Mouse (Mus musculus): ENCODE measurements around the gene Msh5.

Gene Msh5

GRCm38 (mm10) chr17:35070556-35071229 is 24.1 kb upstream of the Msh5 start:
- DNase-seq (ENCODE audit: low spot score in 2 of 2) = no peak

- DNase-seq (ENCODE audit: low spot score in 2 of 2) = no peak
These were observed 21.8 kb upstream of the Msh5 start for GRCm38 (mm10) chr17:35068213-35068914.

GRCm38 (mm10) chr17:35066084-35066483 is 19.5 kb upstream of the Msh5 start, which contains the start of gene Mpig6b:
TSS of gene Mpig6b (minus strand) at chr17:35066184.
- no peak for DNase-seq (ENCODE audit: low spot score in 2 of 2)

- DNase-seq (ENCODE audit: low spot score in 2 of 2) = peak in 1 of 2 experiments; percentile 65
These were observed 18.7 kb upstream of the Msh5 start, which contains the start of gene Ly6g6c for GRCm38 (mm10) chr17:35064951-35065947. TSS of gene Ly6g6c (plus strand) at chr17:35065388.

GRCm38 (mm10) chr17:35064378-35064877 is 17.9 kb upstream of the Msh5 start:
- DNase-seq (ENCODE audit: low spot score in 2 of 2) = no peak

GRCm38 (mm10) chr17:35063466-35063865 is 16.9 kb upstream of the Msh5 start:
- DNase-seq (ENCODE audit: low spot score in 2 of 2) = no peak

GRCm38 (mm10) chr17:35061299-35061698 is 14.8 kb upstream of the Msh5 start:
- DNase-seq (ENCODE audit: low spot score in 2 of 2) = no peak

- DNase-seq (ENCODE audit: low spot score in 2 of 2) = no peak
These were observed 14.3 kb upstream of the Msh5 start for GRCm38 (mm10) chr17:35060737-35061297.

GRCm38 (mm10) chr17:35060071-35060470 is 13.5 kb upstream of the Msh5 start:
- no peak for DNase-seq (ENCODE audit: low spot score in 2 of 2)

GRCm38 (mm10) chr17:35058911-35059892 is 12.7 kb upstream of the Msh5 start, which contains the start of gene Ddah2:
TSS of gene Ddah2 (plus strand) at chr17:35059035.
- DNase-seq (ENCODE audit: low spot score in 2 of 2) = peak; percentile 90 to 95

GRCm38 (mm10) chr17:35058316-35058715 is 11.8 kb upstream of the Msh5 start:
- DNase-seq (ENCODE audit: low spot score in 2 of 2) = no peak

- no peak for DNase-seq (ENCODE audit: low spot score in 2 of 2)
These were observed 10.5 kb upstream of the Msh5 start for GRCm38 (mm10) chr17:35057090-35057489.

GRCm38 (mm10) chr17:35055691-35056495 is 9.3 kb upstream of the Msh5 start:
- DNase-seq (ENCODE audit: low spot score in 2 of 2) = no peak

GRCm38 (mm10) chr17:35052271-35052798 is 5.8 kb upstream of the Msh5 start:
- no peak for DNase-seq (ENCODE audit: low spot score in 2 of 2)

- peak; percentile 68 to 69 for DNase-seq (ENCODE audit: low spot score in 2 of 2)
These were observed 4.9 kb upstream of the Msh5 start for GRCm38 (mm10) chr17:35051156-35052086.

GRCm38 (mm10) chr17:35050126-35050750 is 3.7 kb upstream of the Msh5 start:
- peak; percentile 75 to 80 for DNase-seq (ENCODE audit: low spot score in 2 of 2)

GRCm38 (mm10) chr17:35049561-35050016 is 3.0 kb upstream of the Msh5 start, which contains the start of gene Clic1:
TSS of gene Clic1 (plus strand) at chr17:35049966.
- DNase-seq (ENCODE audit: low spot score in 2 of 2) = peak; percentile 74 to 79
